In genomic region chr9:47829204-47829603, GRCm38 (mm10) we compare ENCODE assay signal across 11 mouse cellular contexts.
DNase-seq lines count a peak whose midpoint lies in the region; ATAC-seq and TF ChIP-seq lines count a peak whose summit lies in the region.
"Had no signal": no experiment of that assay in that cellular context is flagged by ENCODE, and none has a peak within 500 bp of the region (broad histone marks: within the 10 kb centered on the region; RNA-seq: fewer than 3 reads in every experiment).

No protein-coding gene starts in this region.

- 47% methylated on average over 10 of the region's 10 CpGs for WGBS in kidney, embryonic 14.5 days
- WGBS in embryonic facial prominence, embryonic 15.5 days, result 39% methylated on average over 10 of the region's 10 CpGs
- 34% methylated on average over 10 of the region's 10 CpGs for WGBS in hindbrain, embryonic 12.5 days
- 23% methylated on average over 10 of the region's 10 CpGs for WGBS in midbrain, embryonic 16.5 days

- no peaks in the 10 kb centered on the region for H3K36me3 ChIP-seq in kidney, embryonic 14.5 days (ENCODE audit: control insufficient read depth, insufficient read depth, low read length)
- H3K36me3 ChIP-seq in embryonic facial prominence, embryonic 15.5 days, result no peaks in the 10 kb centered on the region
- no peaks in the 10 kb centered on the region for H3K36me3 ChIP-seq in hindbrain, embryonic 12.5 days
- no peaks in the 10 kb centered on the region for H3K36me3 ChIP-seq in midbrain, embryonic 16.5 days (ENCODE audit: control insufficient read depth, insufficient read depth, low read length)

- peak overlapping the region; percentile 19; the same call in 1 of the 2 replicates for H3K4me3 ChIP-seq in kidney, embryonic 14.5 days (ENCODE audit: low read length)
- peak overlapping the region; percentile 16; the same call in 1 of the 2 replicates for H3K4me3 ChIP-seq in embryonic facial prominence, embryonic 15.5 days (replicated peaks)
- H3K4me3 ChIP-seq in hindbrain, embryonic 12.5 days, result peak overlapping the region; percentile 18; the same call in 1 of the 2 replicates
- 0 out of 2 replicates have a peak overlapping the region, but pooled peaks have one; percentile 11 for H3K4me3 ChIP-seq in midbrain, embryonic 16.5 days (ENCODE audit: low read depth, low read length)
- no peak overlapping the region; the same call in 1 of the 2 replicates for H3K4me3 ChIP-seq in left cerebral cortex, adult 2 months

- H3K9me3 ChIP-seq in kidney, embryonic 14.5 days (ENCODE audit: control insufficient read depth, low read length), result no peaks in the 10 kb centered on the region
- H3K9me3 ChIP-seq in embryonic facial prominence, embryonic 15.5 days (replicated peaks), result no peaks in the 10 kb centered on the region
- H3K9me3 ChIP-seq in hindbrain, embryonic 12.5 days (replicated peaks), result no peaks in the 10 kb centered on the region
- no peaks in the 10 kb centered on the region for H3K9me3 ChIP-seq in midbrain, embryonic 16.5 days (replicated peaks; ENCODE audit: control insufficient read depth, low read length, poor library complexity, severe bottlenecking)

- H3K4me2 ChIP-seq in kidney, embryonic 14.5 days (replicated peaks; ENCODE audit: low read depth, low read length), result peak overlapping the region; percentile 34
- H3K4me2 ChIP-seq in embryonic facial prominence, embryonic 15.5 days (replicated peaks), result peak overlapping the region; percentile 32
- peak overlapping the region; percentile 45 for H3K4me2 ChIP-seq in hindbrain, embryonic 12.5 days (replicated peaks)
- peak overlapping the region; percentile 48 for H3K4me2 ChIP-seq in midbrain, embryonic 16.5 days (ENCODE audit: low read length)

- ATAC-seq in kidney, embryonic 14.5 days (ENCODE audit: low FRiP score, low TSS enrichment), result no peak
- no peak for ATAC-seq in embryonic facial prominence, embryonic 15.5 days (ENCODE audit: insufficient number of reproducible peaks, low FRiP score, low TSS enrichment, low read depth)
- ATAC-seq in hindbrain, embryonic 12.5 days (ENCODE audit: low FRiP score), result no peak
- no peak for ATAC-seq in midbrain, embryonic 16.5 days

- H3K9ac ChIP-seq in kidney, embryonic 14.5 days (ENCODE audit: low read depth, low read length), result no peak overlapping the region
- H3K9ac ChIP-seq in embryonic facial prominence, embryonic 15.5 days, result no peak overlapping the region
- no peak overlapping the region for H3K9ac ChIP-seq in hindbrain, embryonic 12.5 days
- H3K9ac ChIP-seq in midbrain, embryonic 16.5 days (ENCODE audit: low read depth, low read length), result peak overlapping the region; percentile 32; the same call in 1 of the 2 replicates

- DNase-seq in kidney, adult 18-20 months, result no peak
- no peak for DNase-seq in yolk sac, embryonic 10.5 days (ENCODE audit: low spot score)
- no peak for DNase-seq in left cerebral cortex, adult 2 months (ENCODE audit: extremely low spot score in 1 of 2, low spot score in 2 of 2)
- DNase-seq in ovary, postnatal 36 days (ENCODE audit: low spot score), result no peak
- DNase-seq: cerebellum, adult 11-12 months; kidney, adult 11 months; left cerebral cortex, postnatal 4 days had no signal

- no peaks in the 10 kb centered on the region for H3K27me3 ChIP-seq in kidney, embryonic 14.5 days (ENCODE audit: control insufficient read depth, insufficient read depth, low read length)
- H3K27me3 ChIP-seq in embryonic facial prominence, embryonic 15.5 days, result no peaks in the 10 kb centered on the region
- H3K27me3 ChIP-seq in hindbrain, embryonic 12.5 days, result no peaks in the 10 kb centered on the region
- H3K27me3 ChIP-seq in midbrain, embryonic 16.5 days (ENCODE audit: control insufficient read depth, insufficient read depth, low read depth, low read length), result no peaks in the 10 kb centered on the region

- intact Hi-C loops in left cerebral cortex, adult 2 months (cut with DNase I), result no loop called here

- TF ChIP-seq CTCF in left cerebral cortex, adult 2 months (IDR thresholded peaks at IDR 0.05), result no peak

- H3K4me1 ChIP-seq in kidney, embryonic 14.5 days (ENCODE audit: control insufficient read depth, insufficient read depth, low read length), result peaks cover 13% of the 10 kb centered on the region; the same call in 1 of the 2 replicates
- H3K4me1 ChIP-seq in embryonic facial prominence, embryonic 15.5 days, result peaks cover 5% of the 10 kb centered on the region
- peaks cover 21% of the 10 kb centered on the region for H3K4me1 ChIP-seq in hindbrain, embryonic 12.5 days
- peaks cover 18% of the 10 kb centered on the region for H3K4me1 ChIP-seq in midbrain, embryonic 16.5 days (ENCODE audit: control insufficient read depth, insufficient read depth, low read length)

- no peak overlapping the region for H3K27ac ChIP-seq in kidney, embryonic 14.5 days (ENCODE audit: low read depth, low read length)
- H3K27ac ChIP-seq in embryonic facial prominence, embryonic 15.5 days (replicated peaks), result no peak overlapping the region
- H3K27ac ChIP-seq in hindbrain, embryonic 12.5 days, result no peak overlapping the region
- peak overlapping the region; percentile 19 for H3K27ac ChIP-seq in midbrain, embryonic 16.5 days (ENCODE audit: low read length)
- H3K27ac ChIP-seq in left cerebral cortex, adult 2 months, result no peak overlapping the region
